Mouse (Mus musculus) R1 (cell line): Measurements from ENCODE around the gene Tdrd9.

ENCODE experiments used
- DNase-seq: peaks from one replicate; pipeline ENCODE4 v3.0.0-alpha.2; 2018; ENCODE audit warnings: low read depth, low spot score

Gene Tdrd9

GRCm38 (mm10) chr12:111971231-111971686 lies at the start of gene Tdrd9:
Gene Tdrd9, plus strand, starts transcription at chr12:111971559.
- peak; percentile 60 for DNase-seq

- DNase-seq, result no peak
These were observed 48.2 kb upstream of the Tdrd9 start for GRCm38 (mm10) chr12:111923117-111923516.

GRCm38 (mm10) chr12:111927338-111927737 lies 44.0 kb upstream of the Tdrd9 start:
- no peak for DNase-seq

GRCm38 (mm10) chr12:111928411-111928966 lies 42.9 kb upstream of the Tdrd9 start:
- no peak for DNase-seq

GRCm38 (mm10) chr12:111931411-111932025 lies 39.8 kb upstream of the Tdrd9 start:
- no peak for DNase-seq

- DNase-seq, result no peak
These were observed 38.8 kb upstream of the Tdrd9 start for GRCm38 (mm10) chr12:111932513-111932912.

GRCm38 (mm10) chr12:111933032-111933704 lies 38.2 kb upstream of the Tdrd9 start:
- peak; percentile 58 for DNase-seq

GRCm38 (mm10) chr12:111933971-111934370 lies 37.4 kb upstream of the Tdrd9 start:
- DNase-seq, result no peak

GRCm38 (mm10) chr12:111936706-111937550 lies 34.4 kb upstream of the Tdrd9 start:
- peak; percentile 69 for DNase-seq

- DNase-seq, result peak; percentile 72
These were observed 32.7 kb upstream of the Tdrd9 start for GRCm38 (mm10) chr12:111938623-111939177.

- peak; percentile 12 for DNase-seq
These were observed 27.8 kb upstream of the Tdrd9 start for GRCm38 (mm10) chr12:111943421-111944064.

GRCm38 (mm10) chr12:111944065-111944987 lies 27.0 kb upstream of the Tdrd9 start:
- DNase-seq, result peak; percentile 11

- no peak for DNase-seq
These were observed 26.2 kb upstream of the Tdrd9 start for GRCm38 (mm10) chr12:111945115-111945514.

GRCm38 (mm10) chr12:111945765-111946655 lies 25.3 kb upstream of the Tdrd9 start:
- DNase-seq, result peak; percentile 5

- peak; percentile 8 for DNase-seq
These were observed 24.6 kb upstream of the Tdrd9 start for GRCm38 (mm10) chr12:111946716-111947115.

- DNase-seq, result no peak
These were observed 20.9 kb upstream of the Tdrd9 start for GRCm38 (mm10) chr12:111950486-111950885.

- DNase-seq, result no peak
These were observed 19.7 kb upstream of the Tdrd9 start for GRCm38 (mm10) chr12:111951701-111952100.

GRCm38 (mm10) chr12:111956173-111956572 lies 15.2 kb upstream of the Tdrd9 start:
- DNase-seq, result no peak
